Mouse (Mus musculus) B cell, adult 62 days (primary cell): ENCODE measurements around the gene Olfr1346. TPM values are rescaled to one million over a fixed set of nuclear protein-coding genes. Genes with fewer than 3 reads are reported as not detected.

Experiments
- total RNA-seq: library from RNA; stranded (reverse); gene quantifications from 4 replicates; pipeline ENCODE4 v1.2.4, GENCODE M21; 2023

The Olfr1346 gene
- not detected in 4 replicates for total RNA-seq

GRCm38 (mm10) chr7:6466951-6467350 is at the start of gene Olfr1346:
Gene Olfr1346, plus strand, starts transcription at chr7:6467101.

GRCm38 (mm10) chr7:6438388-6438787 is 28.5 kb upstream of the Olfr1346 start, which contains the start of gene Olfr1344:
Gene Olfr1344, plus strand, starts transcription at chr7:6438688.

GRCm38 (mm10) chr7:6455868-6456267 is 11.0 kb upstream of the Olfr1346 start, which contains the start of gene Olfr1336:
Gene Olfr1336, plus strand, starts transcription at chr7:6456168.

GRCm38 (mm10) chr7:6486841-6487240 is 19.9 kb downstream of the Olfr1346 start, which contains the start of gene Olfr5:
Gene Olfr5, minus strand, starts transcription at chr7:6486941.

GRCm38 (mm10) chr7:6499655-6500054 is 32.8 kb downstream of the Olfr1346 start, which contains the start of gene Olfr1347:
Gene Olfr1347, minus strand, starts transcription at chr7:6499755.

GRCm38 (mm10) chr7:6508648-6509047 is 41.7 kb downstream of the Olfr1346 start, which contains the start of gene Olfr1348:
Gene Olfr1348, minus strand, starts transcription at chr7:6508748.

GRCm38 (mm10) chr7:6522850-6523249 is 55.9 kb downstream of the Olfr1346 start, which contains the start of gene Olfr1349:
Gene Olfr1349, minus strand, starts transcription at chr7:6522950.

Other genes starting within 250 kb of the Olfr1346 start
- gene Zscan5b, start 244.8 kb upstream of the Olfr1346 start, total RNA-seq, result not detected in 4 replicates
- gene Epp13, start 214.4 kb upstream of the Olfr1346 start, total RNA-seq, result not detected in 4 replicates
- 9.2 to 14.2 TPM (median 10.2 TPM) in 4 replicates for gene Zfp667, start 180.5 kb upstream of the Olfr1346 start, total RNA-seq
- gene Zfp583, start 135.8 kb upstream of the Olfr1346 start, total RNA-seq, result 1.1 to 4.4 TPM (median 1.3 TPM) in 4 replicates
- gene Gm3854, start 123.3 kb upstream of the Olfr1346 start, total RNA-seq, result 0.25 to 0.63 TPM (median 0.53 TPM) in 4 replicates
- 1.3 to 2.5 TPM (median 1.9 TPM) in 4 replicates for gene Zfp78, start 103.8 kb upstream of the Olfr1346 start, total RNA-seq
- gene Zfp28, start 83.8 kb upstream of the Olfr1346 start, total RNA-seq, result 3.2 to 7.0 TPM (median 5.5 TPM) in 4 replicates
- 1.2 TPM in 1 of 4 replicates, not detected in the others for gene Smim17, start 68.4 kb upstream of the Olfr1346 start, total RNA-seq
- not detected in 4 replicates for gene Gm20715, start 56.8 kb upstream of the Olfr1346 start, total RNA-seq
- not detected in 4 replicates for gene Olfr1344, start 28.4 kb upstream of the Olfr1346 start, total RNA-seq
- gene Olfr1336, start 10.9 kb upstream of the Olfr1346 start, total RNA-seq, result not detected in 4 replicates
- gene Olfr5, start 19.8 kb downstream of the Olfr1346 start, total RNA-seq, result not detected in 4 replicates
- not detected in 4 replicates for gene Olfr1347, start 32.7 kb downstream of the Olfr1346 start, total RNA-seq
- not detected in 4 replicates for gene Olfr1348, start 41.6 kb downstream of the Olfr1346 start, total RNA-seq
- not detected in 4 replicates for gene Olfr1349, start 55.8 kb downstream of the Olfr1346 start, total RNA-seq
- gene Olfr1350, start 97.7 kb downstream of the Olfr1346 start, total RNA-seq, result not detected in 4 replicates
- gene Zim1, start 229.3 kb downstream of the Olfr1346 start, total RNA-seq, result not detected in 4 replicates